Mouse (Mus musculus) c-Kit-negative CD71-positive TER-119-positive erythroid progenitor cells, embryonic 14.5 days (primary cell): ENCODE results near the gene Mfsd5.

Experiments used
- DNase-seq: peaks from one replicate; pipeline ENCODE4 v3.0.0-alpha.2; 2013; ENCODE audit warnings: low read depth, low spot score

The Mfsd5 gene

GRCm38 (mm10) chr15:102279092-102279782 lies at the start of gene Mfsd5:
Gene Mfsd5 (plus strand): TSS chr15:102279454.
- peak; percentile 81 for DNase-seq

- no peak for DNase-seq
Observed at GRCm38 (mm10) chr15:102230408-102231321, 48.6 kb upstream of the Mfsd5 start.

- no peak for DNase-seq
Observed at GRCm38 (mm10) chr15:102231748-102232147, 47.5 kb upstream of the Mfsd5 start, which contains the start of gene Itgb7. Gene Itgb7 (minus strand): TSS chr15:102231944.

- no peak for DNase-seq
Observed at GRCm38 (mm10) chr15:102232764-102233163, 46.5 kb upstream of the Mfsd5 start.

- no peak for DNase-seq
Observed at GRCm38 (mm10) chr15:102233896-102234295, 45.4 kb upstream of the Mfsd5 start.

- DNase-seq, result no peak
Observed at GRCm38 (mm10) chr15:102235371-102236027, 43.8 kb upstream of the Mfsd5 start.

- no peak for DNase-seq
Observed at GRCm38 (mm10) chr15:102238543-102239259, 40.6 kb upstream of the Mfsd5 start.

- DNase-seq, result peak; percentile 12
Observed at GRCm38 (mm10) chr15:102239260-102239590, 40.0 kb upstream of the Mfsd5 start.

GRCm38 (mm10) chr15:102239851-102240250 lies 39.4 kb upstream of the Mfsd5 start:
- DNase-seq, result no peak

GRCm38 (mm10) chr15:102240607-102241006 lies 38.6 kb upstream of the Mfsd5 start:
- no peak for DNase-seq

- no peak for DNase-seq
Observed at GRCm38 (mm10) chr15:102242404-102243228, 36.6 kb upstream of the Mfsd5 start.

- no peak for DNase-seq
Observed at GRCm38 (mm10) chr15:102243229-102244190, 35.7 kb upstream of the Mfsd5 start.

GRCm38 (mm10) chr15:102244306-102245191 lies 34.7 kb upstream of the Mfsd5 start:
- no peak for DNase-seq

- DNase-seq, result no peak
Observed at GRCm38 (mm10) chr15:102245461-102245881, 33.8 kb upstream of the Mfsd5 start.

- DNase-seq, result no peak
Observed at GRCm38 (mm10) chr15:102245891-102246741, 33.1 kb upstream of the Mfsd5 start.

GRCm38 (mm10) chr15:102246866-102247251 lies 32.4 kb upstream of the Mfsd5 start:
- no peak for DNase-seq
